Mouse (Mus musculus) erythroblast, embryonic 14.5 days (primary cell): Measurements from ENCODE around the gene Erich6.

Experiments
- GATA1 ChIP-seq: IDR thresholded peaks from 2 replicates; pipeline ENCODE4 v1.6.1; 2012; ENCODE audit warnings: low read length, inconsistent platforms, mixed read lengths
- TAL1 ChIP-seq: IDR thresholded peaks from 3 replicates; pipeline ENCODE4 v1.6.1; 2012; ENCODE audit warnings: low read length, inconsistent platforms, mixed read lengths

GRCm38 (mm10) chr3:58673295-58673694 is 36.3 kb upstream of the Erich6 start:
- TF ChIP-seq GATA1 (no peak), TAL1 (no peak)
